Mouse (Mus musculus) 3134 (cell line): ENCODE results near the gene Pgbd5.

ENCODE experiments used
- DNase-seq: peaks from one replicate; pipeline ENCODE4 v3.0.0-alpha.2; 2011; ENCODE audit warnings: low spot score; ENCODE audit not compliant: insufficient read length; ENCODE audit errors: extremely low read depth

Pgbd5 gene

DNA sequence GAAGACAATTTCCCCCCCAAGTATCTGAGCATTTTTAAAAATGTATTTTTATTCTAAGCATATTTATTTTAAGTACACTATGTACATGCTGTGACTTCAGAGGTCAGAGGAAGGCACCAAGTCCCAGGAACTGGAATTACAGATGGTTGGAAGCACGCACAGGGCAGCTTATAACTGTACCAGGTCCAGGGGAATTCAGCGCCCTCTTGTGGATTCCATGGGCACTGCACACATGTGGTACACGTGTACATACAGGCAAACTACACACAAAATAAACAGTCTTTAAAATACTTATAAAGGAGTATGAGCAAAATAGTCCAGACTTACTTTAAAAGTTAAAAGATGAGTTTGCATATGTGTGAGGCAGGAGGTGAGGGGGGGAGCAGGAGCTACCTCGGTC lies 45.5 kb downstream of the Pgbd5 start:
- DNase-seq = no peak

GRCm38 (mm10) chr8:124393013-124393412 lies 46.4 kb downstream of the Pgbd5 start:
- DNase-seq = no peak

GRCm38 (mm10) chr8:124392271-124393012 lies 47.0 kb downstream of the Pgbd5 start:
- DNase-seq = no peak

- no peak for DNase-seq
Observed at GRCm38 (mm10) chr8:124391191-124391590, 48.3 kb downstream of the Pgbd5 start.

DNA sequence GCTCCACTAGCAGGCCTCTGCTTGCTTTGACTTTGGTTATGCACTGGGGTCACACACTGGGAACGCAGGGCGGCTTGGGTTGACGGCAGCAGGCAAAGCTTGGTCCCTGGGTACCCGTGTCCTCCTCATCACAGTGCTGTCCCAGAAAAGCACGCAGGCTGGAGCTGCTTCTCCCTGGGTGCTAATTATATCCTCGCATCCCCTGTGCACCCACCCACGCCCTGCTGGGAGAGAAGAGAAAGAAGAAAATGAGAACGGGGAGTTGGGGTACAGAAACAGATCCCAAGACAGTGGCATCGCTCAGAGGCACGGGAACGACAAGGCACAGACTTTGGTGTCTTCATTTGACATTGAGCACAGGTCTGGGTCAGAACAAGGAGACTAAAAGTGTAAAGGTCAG lies 50.0 kb downstream of the Pgbd5 start:
- DNase-seq = no peak

GRCm38 (mm10) chr8:124386225-124386899 lies 53.1 kb downstream of the Pgbd5 start:
- no peak for DNase-seq

- DNase-seq = no peak
Observed at GRCm38 (mm10) chr8:124384336-124384735, 55.1 kb downstream of the Pgbd5 start.

DNA sequence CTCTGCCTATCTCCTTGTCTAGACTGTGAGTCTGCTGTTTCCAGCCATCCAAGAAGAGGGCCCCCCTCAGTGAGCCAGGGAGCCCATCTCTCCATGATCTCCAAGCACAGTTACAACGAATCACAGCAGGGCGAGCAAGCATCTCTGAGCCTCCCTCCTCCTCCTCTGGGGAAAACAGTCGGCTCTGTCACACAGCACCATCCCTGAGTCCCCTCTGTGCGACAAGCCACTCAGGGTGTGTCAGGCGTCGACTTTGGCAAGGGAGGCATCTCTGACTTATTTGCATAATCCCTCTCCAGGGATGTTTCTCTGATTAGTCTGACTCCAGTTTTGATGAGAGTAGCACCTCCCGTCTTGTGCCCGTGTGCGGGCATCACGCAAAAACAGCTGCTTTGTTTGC lies 57.2 kb downstream of the Pgbd5 start:
- DNase-seq = no peak

DNA sequence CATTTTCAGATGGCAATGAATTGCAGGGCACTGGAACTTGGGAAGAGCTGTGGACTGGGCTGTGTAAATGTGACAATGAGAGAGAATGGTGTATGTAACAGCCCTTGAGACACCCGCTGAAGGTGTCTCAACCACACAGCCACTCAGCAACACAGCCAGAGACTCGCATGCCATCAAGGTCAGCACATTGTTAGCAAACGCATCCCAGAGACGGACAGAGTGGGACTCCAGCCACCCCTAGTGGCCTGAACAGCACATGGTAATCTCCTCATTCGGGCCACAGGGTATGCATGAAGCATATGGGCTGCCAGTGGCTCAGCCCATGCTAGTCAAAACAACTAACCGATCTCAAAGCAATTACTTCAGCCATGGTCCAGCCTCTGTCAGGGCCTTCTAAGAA lies 60.2 kb downstream of the Pgbd5 start:
- no peak for DNase-seq

DNA sequence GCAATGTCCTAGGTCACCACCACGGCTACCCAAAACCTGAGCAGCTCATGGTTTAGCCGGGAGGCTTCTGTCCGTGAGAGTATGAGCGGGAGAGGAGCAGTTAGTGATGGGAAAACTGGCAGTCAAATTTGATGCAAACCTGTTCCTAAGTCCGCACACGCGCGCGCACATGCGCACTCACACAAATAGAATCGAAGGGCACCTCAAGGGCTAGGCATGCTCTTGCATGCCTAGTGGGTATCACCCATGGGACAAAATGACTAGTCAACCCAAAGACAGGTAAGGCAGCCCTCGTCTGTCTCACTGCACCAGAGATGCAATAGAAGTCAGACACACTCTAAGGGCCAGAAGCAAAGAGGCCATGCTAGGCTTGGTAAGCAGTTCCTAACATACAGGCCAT lies 63.1 kb downstream of the Pgbd5 start:
- no peak for DNase-seq

DNA sequence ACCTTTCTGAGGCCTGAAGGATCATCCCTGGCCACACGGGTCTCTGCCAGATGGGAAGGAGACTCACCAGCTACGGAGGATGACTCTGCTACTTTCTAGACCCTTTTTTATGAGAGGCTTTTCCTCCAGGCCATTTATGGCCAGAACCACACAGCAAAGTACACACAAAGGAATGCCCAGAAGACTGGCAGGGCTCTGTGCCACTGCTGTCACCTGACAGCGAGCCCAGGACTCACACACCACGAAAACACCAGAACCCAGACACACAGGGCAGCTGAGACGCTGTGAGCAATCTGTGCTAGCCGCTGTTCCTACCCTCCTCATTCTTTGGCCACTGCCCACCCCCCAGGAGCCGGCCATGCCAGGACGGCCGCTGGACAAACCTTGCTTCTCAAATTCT lies 63.7 kb downstream of the Pgbd5 start:
- no peak for DNase-seq

DNA sequence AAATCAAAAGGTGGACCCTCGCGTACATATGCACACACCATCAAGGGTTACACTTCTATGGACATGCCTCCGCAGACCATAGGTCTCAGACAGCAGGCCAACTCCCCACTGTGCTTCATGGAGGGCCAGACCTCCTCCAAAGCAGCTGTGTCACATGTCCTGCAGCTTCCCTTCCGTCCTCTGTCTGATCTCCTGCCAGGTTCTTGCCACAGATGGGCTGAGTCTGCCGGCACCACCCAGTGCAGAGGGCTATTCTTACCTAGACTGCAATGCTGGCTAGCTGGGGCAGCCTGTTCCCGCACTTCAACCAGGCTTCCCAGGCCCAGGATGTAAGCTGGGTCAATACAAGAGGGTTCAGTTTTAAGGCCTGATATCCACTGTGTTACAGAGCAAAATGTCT lies 64.3 kb downstream of the Pgbd5 start:
- no peak for DNase-seq

GRCm38 (mm10) chr8:124373753-124374152 lies 65.7 kb downstream of the Pgbd5 start:
- no peak for DNase-seq

DNA sequence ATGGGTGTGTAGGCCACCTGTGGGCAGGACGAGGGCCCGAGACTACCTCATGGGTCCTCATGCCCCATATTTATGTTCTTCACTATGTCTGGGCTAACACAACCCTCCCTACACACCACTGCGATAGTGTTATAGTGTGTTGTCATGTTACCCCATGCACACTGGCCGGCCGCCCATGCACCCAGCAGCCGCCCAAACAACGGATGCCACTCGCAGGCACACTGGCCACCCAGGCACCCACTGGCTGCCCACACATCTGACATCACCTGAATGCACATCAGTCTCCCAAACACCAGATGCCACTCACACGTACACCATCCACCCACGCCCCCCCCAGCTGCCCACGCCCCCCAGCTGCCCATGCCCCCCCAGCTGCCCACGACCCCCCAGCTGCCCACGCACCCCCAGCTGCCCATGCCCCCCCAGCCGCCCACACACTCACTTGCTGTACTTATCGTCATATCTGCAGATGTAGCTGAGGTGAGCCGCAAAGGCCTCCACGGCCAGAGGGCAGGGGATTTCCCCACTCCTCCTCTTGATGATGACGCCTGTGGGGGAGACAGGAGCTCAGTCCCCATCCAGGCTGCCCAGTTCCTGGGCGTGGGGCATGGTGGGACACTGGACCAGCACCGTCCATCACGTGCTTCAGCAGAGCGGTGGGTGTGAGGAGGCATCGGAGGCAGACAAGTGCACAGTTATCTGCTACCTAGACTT lies 67.9 kb downstream of the Pgbd5 start:
- DNase-seq = no peak

DNA sequence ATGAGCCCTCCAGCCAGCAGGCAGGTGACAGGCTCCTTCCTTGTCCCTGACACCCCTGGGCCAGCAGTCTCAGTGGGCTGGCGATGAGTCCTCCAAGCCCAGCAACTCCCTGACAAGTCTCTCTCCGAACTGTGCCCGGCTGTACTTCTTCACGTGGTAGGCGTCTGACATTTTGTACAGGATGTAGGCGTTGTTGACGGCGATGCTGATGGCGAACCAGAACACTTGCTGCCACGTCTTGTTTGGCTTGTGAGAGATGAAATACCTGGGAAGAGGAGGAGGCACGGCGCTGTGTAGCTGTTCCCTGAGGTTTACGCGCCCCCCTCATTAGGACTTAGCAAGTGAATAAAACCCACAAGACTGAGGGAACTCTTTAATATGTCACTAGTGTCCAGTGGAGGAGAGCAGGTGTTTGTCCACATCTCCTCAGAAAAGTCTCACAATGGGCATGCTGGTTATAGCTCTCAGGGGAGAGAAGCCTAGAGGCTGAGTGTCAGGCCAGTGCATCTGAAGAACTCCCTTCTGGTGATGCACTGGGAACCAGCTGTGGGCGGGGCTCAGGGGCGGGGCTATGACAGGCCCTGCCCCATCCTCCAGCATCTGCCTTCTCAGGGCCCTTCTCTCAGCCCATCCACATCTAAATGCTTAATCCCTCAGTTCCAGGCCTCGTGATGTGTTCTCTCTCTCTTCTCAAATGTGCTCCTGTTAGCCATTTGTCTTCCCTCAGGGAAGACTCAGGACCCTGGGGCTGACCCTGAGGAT lies 68.9 kb downstream of the Pgbd5 start:
- no peak for DNase-seq

DNA sequence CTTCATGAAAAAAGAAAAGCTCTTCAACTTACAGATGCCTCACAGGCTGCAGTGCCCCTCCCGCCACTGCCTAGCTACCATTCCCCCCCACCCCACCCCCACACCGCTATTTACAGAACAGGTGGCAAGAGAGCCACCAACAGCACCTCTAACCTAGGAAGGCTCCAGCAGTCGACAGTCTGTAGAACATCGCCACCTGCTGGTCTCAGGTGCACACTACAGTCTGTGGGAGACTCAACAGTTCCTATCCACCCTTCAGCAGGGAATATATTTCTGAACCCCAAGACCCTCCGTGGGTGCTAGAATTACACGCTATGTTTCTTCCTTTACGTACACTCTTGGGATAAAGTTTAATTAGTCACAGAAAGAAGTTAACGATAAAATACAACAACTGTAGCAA lies 71.2 kb downstream of the Pgbd5 start:
- DNase-seq = peak; percentile 32

- no peak for DNase-seq
Observed at GRCm38 (mm10) chr8:124363337-124363736, 76.1 kb downstream of the Pgbd5 start.

GRCm38 (mm10) chr8:124362589-124362988 lies 76.9 kb downstream of the Pgbd5 start:
- no peak for DNase-seq

GRCm38 (mm10) chr8:124361773-124362427 lies 77.6 kb downstream of the Pgbd5 start:
- DNase-seq = no peak

DNA sequence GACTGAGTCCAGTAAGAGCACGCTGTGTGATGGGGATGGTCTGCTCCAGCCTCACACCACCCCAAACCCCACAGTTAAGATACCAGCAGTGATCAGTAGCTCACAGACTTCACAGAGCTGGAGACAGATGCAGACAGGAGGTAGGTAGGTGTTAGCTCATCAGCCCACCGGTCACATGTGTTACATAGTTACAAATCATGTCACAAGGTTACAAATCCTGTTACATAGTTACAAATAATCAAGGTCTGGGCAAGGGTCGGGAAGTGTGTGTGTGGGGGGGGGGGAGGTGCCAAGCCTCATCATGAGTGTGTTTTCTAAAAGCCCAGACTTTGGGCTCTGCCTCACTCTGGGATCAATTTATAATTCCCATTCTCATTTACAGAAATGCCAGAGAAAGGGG lies 78.5 kb downstream of the Pgbd5 start:
- DNase-seq = no peak

- no peak for DNase-seq
Observed at GRCm38 (mm10) chr8:124351636-124352035, 87.8 kb downstream of the Pgbd5 start.
